Mouse (Mus musculus) heart, adult 2 months (tissue): Measurements from ENCODE around the gene Derl2. TPM values are rescaled to one million over a fixed set of nuclear protein-coding genes. Genes with fewer than 3 reads are reported as not detected.
A peak's percentile ranks its signal among the peaks of the same experiment; 100 is the strongest.

Source experiments
- DNase-seq, 2 experiments: peaks; one replicate each; pipeline ENCODE4 v3.0.0; 2021
- H3K27ac ChIP-seq: fragments of 200-600 bp; 2 replicates; pipeline ENCODE4 v1.8.1; 2022
- H3K27me3 ChIP-seq: fragments of 200-500 bp; 2 replicates; pipeline ENCODE4 v1.6.1; 2012; ENCODE audit warnings: mild to moderate bottlenecking, low read length, inconsistent platforms, mixed read lengths; ENCODE audit not compliant: control insufficient read depth, insufficient read depth
- H3K36me3 ChIP-seq: fragments of 200-500 bp; 2 replicates; pipeline ENCODE4 v1.6.1; 2012; ENCODE audit warnings: low read length, inconsistent platforms; ENCODE audit not compliant: control insufficient read depth, insufficient read depth
- H3K4me1 ChIP-seq: fragments of 200-500 bp; 2 replicates; pipeline ENCODE4 v1.6.1; 2011; ENCODE audit warnings: low read length; ENCODE audit not compliant: control insufficient read depth, insufficient read depth
- H3K4me3 ChIP-seq: fragments of 200-600 bp; 2 replicates; pipeline ENCODE4 v1.8.1; 2022
- H3K79me2 ChIP-seq: fragments of 200-500 bp; replicated peaks from 2 replicates; pipeline ENCODE4 v1.6.1; 2012; ENCODE audit warnings: mild to moderate bottlenecking, inconsistent platforms, low read length, moderate library complexity, mixed read lengths; ENCODE audit not compliant: control insufficient read depth, insufficient read depth
- H3K9ac ChIP-seq: fragments of 200-500 bp; 2 replicates; pipeline ENCODE4 v1.6.1; 2012; ENCODE audit warnings: low read depth, mild to moderate bottlenecking, control low read depth, inconsistent platforms, low read length, mixed read lengths
- CTCF ChIP-seq: fragments of 200-600 bp; IDR thresholded peaks from 2 replicates; pipeline ENCODE4 v1.8.1; 2022; ENCODE audit warnings: antibody characterized with exemption, mild to moderate bottlenecking, moderate library complexity
- EP300 ChIP-seq: fragments of 200-500 bp; IDR thresholded peaks from 2 replicates; pipeline ENCODE4 v1.6.1; 2011; ENCODE audit warnings: low read depth, low read length, control low read depth; ENCODE audit not compliant: insufficient read depth
- POLR2A ChIP-seq: fragments of 200-500 bp; IDR thresholded peaks from 2 replicates; pipeline ENCODE4 v1.6.1; 2011; ENCODE audit warnings: mild to moderate bottlenecking, low read depth, low read length, control low read depth; ENCODE audit not compliant: insufficient read depth
- WGBS: fragments of 180-500 bp; shearing (Covaris S2); methylation state at CpG from one replicate; pipeline ENCODE4 v1.1.7; 2018; 5-methylcytosine and 5-hydroxymethylcytosine counted together
- intact Hi-C: fragments of 180-260 bp; cut with DNase I; formaldehyde crosslinking; loops from one replicate; pipeline ENCODE4 v1.15.1; 2025
- long read RNA-seq: library from polyadenylated mRNA; stranded (forward); transcript quantifications from one replicate; pipeline ENCODE4 v2.0.0, GENCODE M21; 2021
- polyA plus RNA-seq: library from polyadenylated mRNA; depleted of rRNA; stranded (reverse); fragments of >200 nt; gene quantifications from 2 replicates; pipeline ENCODE4 v1.2.3, GENCODE M21; 2012; rRNA removed
- total RNA-seq, 2 experiments: library from RNA; stranded (reverse); gene quantifications; 2 replicates each; pipeline ENCODE4 v1.2.3; 2021

Gene Derl2
- total RNA-seq (10 to 100 TPM; 35.8 to 42.2 TPM), polyA plus RNA-seq (14.2 and 29.8 TPM in 2 replicates)
- long read RNA-seq, transcript Derl2-206 (7 exons, 3,666 nt) = major isoform, 53 of 75 reads
- long read RNA-seq, partial matches to known transcripts = 1 of 75 reads
- long read RNA-seq, other reads (novel, unspliced or antisense) = 21 of 75 reads

- DNase-seq = peak; percentile 96 to 99
- H3K27ac ChIP-seq = peak within 1 kb of the TSS; percentile 94
- H3K9ac ChIP-seq = peak within 1 kb of the TSS; percentile 94
- H3K36me3 ChIP-seq = peaks cover 14% of the 10 kb centered on the region
- intact Hi-C loops = loop anchor here (1.0 to 10.0 kb wide), 3 partner anchors 15 to 125 kb away; partner anchors contain the start of genes Dhx33, Nlrp1a and Rpain
- WGBS = under 1% methylated on average over 71 of the region's 71 CpGs
- TF ChIP-seq EP300 = 0 out of 2 replicates have a peak, but pooled peaks have one; percentile 32
- no peak for TF ChIP-seq CTCF
- peak; percentile 70; the same call in 1 of the 2 replicates for TF ChIP-seq POLR2A
- peak within 1 kb of the TSS; percentile 82 for H3K4me3 ChIP-seq
- no peaks in the 10 kb centered on the region; the same call in 1 of the 2 replicates for H3K79me2 ChIP-seq
- H3K4me1 ChIP-seq = peaks cover 3% of the 10 kb centered on the region
- H3K27me3 ChIP-seq = no peaks in the 10 kb centered on the region
These were observed at the start of gene Derl2, which contains the start of gene Mis12 for GRCm38 (mm10) chr11:71019201-71020068. Derl2 (minus strand) TSS chr11:71019841. Mis12 (plus strand) TSS chr11:71019611.

DNA sequence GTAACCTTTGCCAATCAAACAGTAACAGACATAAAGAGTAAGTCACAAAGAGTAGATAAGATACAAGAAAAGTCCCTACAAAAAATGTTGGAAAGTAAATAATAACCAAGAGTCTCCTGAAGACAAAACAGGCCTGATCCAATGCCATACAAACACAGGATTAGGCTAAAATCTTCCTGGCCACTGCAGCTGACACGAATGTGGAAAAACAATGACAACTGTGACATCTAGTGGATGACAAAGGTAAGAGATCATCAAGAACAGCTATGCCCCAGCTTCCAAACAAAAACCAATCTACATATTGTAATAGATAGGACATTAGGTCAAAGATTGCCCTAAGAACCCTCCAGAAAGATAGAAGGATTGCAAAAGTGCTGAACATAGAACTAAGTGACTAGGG is 32.9 kb upstream of the Derl2 start:
- no peak overlapping the region for H3K4me3 ChIP-seq
- intact Hi-C loops = loop anchor here (1.0 kb wide), 1 partner anchor 69 kb away; the partner anchor contains the start of gene C1qbp
- no peaks in the 10 kb centered on the region for H3K4me1 ChIP-seq
- H3K9ac ChIP-seq = no peak overlapping the region
- no peak for DNase-seq
- no peaks in the 10 kb centered on the region for H3K36me3 ChIP-seq
- no peaks in the 10 kb centered on the region for H3K79me2 ChIP-seq
- WGBS = 3% methylated on average over 1 of the region's 1 CpGs
- no peaks in the 10 kb centered on the region for H3K27me3 ChIP-seq
- no peak overlapping the region for H3K27ac ChIP-seq
- TF ChIP-seq POLR2A = no peak
- peak; percentile 70 for TF ChIP-seq CTCF

GRCm38 (mm10) chr11:71039526-71040298 is 20.1 kb upstream of the Derl2 start:
- Histone ChIP-seq H3K79me2 (no peaks in the 10 kb centered on the region), H3K27ac (no peak overlapping the region), H3K27me3 (no peaks in the 10 kb centered on the region), H3K4me1 (no peaks in the 10 kb centered on the region), H3K4me3 (no peak overlapping the region), H3K36me3 (no peaks in the 10 kb centered on the region), H3K9ac (no peak overlapping the region)
- 95% methylated on average over 5 of the region's 5 CpGs for WGBS
- no peak for DNase-seq
- no peak for TF ChIP-seq POLR2A
- TF ChIP-seq CTCF = no peak
- TF ChIP-seq EP300 = no peak
- intact Hi-C loops = no loop called here

DNA sequence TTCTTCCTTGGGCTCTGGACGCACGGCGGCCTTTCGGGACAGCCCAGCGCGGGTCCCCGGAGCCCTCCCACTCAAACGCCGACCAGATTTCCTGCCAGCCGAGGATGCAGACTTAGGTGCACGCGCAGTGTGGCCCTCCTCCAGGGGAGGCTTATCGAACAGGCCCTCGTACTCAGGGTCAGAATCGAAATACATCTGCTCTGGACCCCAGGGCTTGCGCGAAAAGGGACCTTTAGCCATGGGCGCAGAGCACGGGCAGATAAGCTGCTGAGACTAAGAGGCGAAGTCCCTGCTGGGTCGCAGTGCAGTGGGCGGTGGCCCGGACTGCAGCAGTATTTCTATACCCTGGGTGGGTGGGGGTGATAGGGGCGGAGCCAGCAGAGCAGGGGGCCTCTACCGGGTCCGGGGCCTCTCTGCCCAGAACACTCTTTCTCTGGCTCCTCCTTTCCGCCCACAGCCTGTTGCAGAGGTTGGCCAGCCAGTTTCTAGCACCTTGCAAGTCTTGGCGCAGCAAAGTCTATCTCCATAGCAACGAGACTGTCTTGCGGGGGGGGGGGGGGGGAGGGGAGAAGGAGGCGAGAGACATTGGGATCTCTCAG is 13.6 kb upstream of the Derl2 start, which contains the start of gene 6330403K07Rik:
Gene 6330403K07Rik (minus strand): TSS at position 351 of the 599 bp plus-strand sequence.
- Histone ChIP-seq H3K27ac (no peak within 1 kb of the TSS), H3K27me3 (no peaks in the 10 kb centered on the region), H3K4me1 (no peaks in the 10 kb centered on the region), H3K4me3 (peak within 1 kb of the TSS; percentile 29; the same call in 1 of the 2 replicates), H3K36me3 (no peaks in the 10 kb centered on the region), H3K79me2 (no peaks in the 10 kb centered on the region), H3K9ac (no peak within 1 kb of the TSS)
- 2% methylated on average over 31 of the region's 31 CpGs for WGBS
- no peak for TF ChIP-seq POLR2A
- TF ChIP-seq CTCF = no peak
- TF ChIP-seq EP300 = no peak
- DNase-seq = peak in 1 of 2 experiments; percentile 4
- intact Hi-C loops = no loop called here

- no peak overlapping the region for H3K4me3 ChIP-seq
- H3K27me3 ChIP-seq = no peaks in the 10 kb centered on the region
- intact Hi-C loops = no loop called here
- no peak for DNase-seq
- H3K79me2 ChIP-seq = no peaks in the 10 kb centered on the region
- H3K27ac ChIP-seq = no peak overlapping the region
- H3K4me1 ChIP-seq = no peaks in the 10 kb centered on the region
- WGBS = 19% methylated on average over 26 of the region's 26 CpGs
- TF ChIP-seq POLR2A (no peak), CTCF (no peak), EP300 (no peak)
- H3K36me3 ChIP-seq = no peaks in the 10 kb centered on the region
- H3K9ac ChIP-seq = no peak overlapping the region
These were observed 13.0 kb upstream of the Derl2 start for GRCm38 (mm10) chr11:71032491-71033162.
